ENCODE assay signal across 20 mouse cellular contexts in the genomic region with DNA sequence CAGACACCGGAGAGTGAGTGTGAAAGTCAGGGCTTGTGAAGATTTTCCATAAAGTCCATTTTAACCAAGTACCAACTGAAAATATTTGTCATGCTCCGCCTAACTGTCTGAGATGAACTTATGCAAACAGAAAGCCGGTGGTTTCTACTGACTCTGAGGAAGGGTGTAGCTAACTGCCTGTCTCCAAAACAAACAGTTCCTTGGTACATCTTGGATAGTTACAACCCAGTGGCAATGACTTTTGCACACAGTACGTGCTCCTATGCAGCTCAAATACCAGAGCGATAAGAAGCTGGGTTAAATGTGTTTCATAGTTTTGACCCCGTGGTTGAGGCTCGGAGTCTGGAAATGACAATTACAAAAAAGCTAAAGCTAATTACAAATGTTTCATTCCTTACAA.
"Had no signal": no experiment of that assay in that cellular context is flagged by ENCODE, and none has a peak within 500 bp of the region (broad histone marks: within the 10 kb centered on the region; RNA-seq: fewer than 3 reads in every experiment).

No protein-coding gene starts in this region.

- DNase-seq: gastrocnemius, postnatal 14 days; heart, postnatal 10 days; heart, postnatal 4 days; kidney, adult 18-20 months; kidney, adult 8-10 months; kidney, postnatal 10 days; kidney, postnatal 25 days; liver had no signal

- H3K9me3 ChIP-seq: heart, embryonic 10.5 days; heart, embryonic 12.5 days; hindbrain, embryonic 10.5 days; limb, embryonic 10.5 days; limb, embryonic 12.5 days had no signal

- ATAC-seq: hindbrain, embryonic 16.5 days; inflammation-experienced regulatory T-cells, adult 6 months; intestine, postnatal 0 days had no signal

- H3K4me2 ChIP-seq: heart, embryonic 12.5 days; hindbrain, embryonic 14.5 days; limb, embryonic 12.5 days had no signal

- H3K4me3 ChIP-seq: heart, embryonic 10.5 days; heart, embryonic 12.5 days; hindbrain, embryonic 10.5 days; layer of hippocampus, adult 2 months; left cerebral cortex, adult 2 months; limb, embryonic 10.5 days; limb, embryonic 12.5 days had no signal

- H3K27ac ChIP-seq: heart, embryonic 10.5 days; hindbrain, embryonic 10.5 days; hindbrain, embryonic 14.5 days; layer of hippocampus, adult 2 months; left cerebral cortex, adult 2 months; limb, embryonic 10.5 days; limb, embryonic 12.5 days; liver, embryonic 14.5 days had no signal

- H3K27me3 ChIP-seq: heart, embryonic 12.5 days; limb, embryonic 12.5 days had no signal

- H3K9ac ChIP-seq: heart, embryonic 12.5 days; hindbrain, embryonic 14.5 days; limb, embryonic 12.5 days; liver, embryonic 14.5 days had no signal
